Mouse (Mus musculus) limb, embryonic 15.5 days (tissue): ENCODE measurements at regions not wholly inside any gene's neighbourhood (a gene's known extent, or its start where the extent isn't known, plus 50 kb on each side); places are given as distances from the start of the nearest gene placed in this dataset.
A peak's percentile ranks its signal among the peaks of the same experiment; 100 is the strongest.

Experiments
- ATAC-seq: fragments of 200-750 bp; cut with Nextera tagmentation; 2 replicates; pipeline ENCODE4 v1.8.0; 2017; ENCODE audit warnings: low read depth, moderate TSS enrichment; ENCODE audit not compliant: insufficient number of reproducible peaks, low FRiP score, low TSS enrichment
- H3K27ac ChIP-seq: fragments of 300-500 bp; sonication (generic); 2 replicates; pipeline ENCODE4 v1.5.1; 2015; ENCODE audit warnings: moderate library complexity, mild to moderate bottlenecking, inconsistent platforms
- H3K27me3 ChIP-seq: fragments of 300-500 bp; sonication (generic); 2 replicates; pipeline ENCODE4 v1.6.1; 2015; ENCODE audit warnings: inconsistent platforms
- H3K36me3 ChIP-seq: fragments of 300-500 bp; sonication (generic); 2 replicates; pipeline ENCODE4 v1.6.1; 2015; ENCODE audit warnings: inconsistent platforms
- H3K4me1 ChIP-seq: fragments of 300-500 bp; sonication (generic); 2 replicates; pipeline ENCODE4 v1.6.1; 2015; ENCODE audit warnings: inconsistent platforms
- H3K4me2 ChIP-seq: fragments of 300-500 bp; sonication (generic); 2 replicates; pipeline ENCODE4 v1.6.1; 2015; ENCODE audit warnings: mild to moderate bottlenecking, inconsistent platforms
- H3K4me3 ChIP-seq: fragments of 300-500 bp; sonication (generic); 2 replicates; pipeline ENCODE4 v1.5.1; 2015; ENCODE audit warnings: mild to moderate bottlenecking, inconsistent platforms
- H3K9ac ChIP-seq: fragments of 300-500 bp; sonication (generic); 2 replicates; pipeline ENCODE4 v1.6.1; 2015; ENCODE audit warnings: inconsistent platforms
- H3K9me3 ChIP-seq: fragments of 300-500 bp; sonication (generic); 2 replicates; pipeline ENCODE4 v1.6.1; 2016; ENCODE audit warnings: inconsistent platforms
- WGBS: fragments of 180-500 bp; shearing (Covaris S2); methylation state at CpG from one replicate; pipeline ENCODE4 v1.1.7; 2015; 5-methylcytosine and 5-hydroxymethylcytosine counted together

DNA sequence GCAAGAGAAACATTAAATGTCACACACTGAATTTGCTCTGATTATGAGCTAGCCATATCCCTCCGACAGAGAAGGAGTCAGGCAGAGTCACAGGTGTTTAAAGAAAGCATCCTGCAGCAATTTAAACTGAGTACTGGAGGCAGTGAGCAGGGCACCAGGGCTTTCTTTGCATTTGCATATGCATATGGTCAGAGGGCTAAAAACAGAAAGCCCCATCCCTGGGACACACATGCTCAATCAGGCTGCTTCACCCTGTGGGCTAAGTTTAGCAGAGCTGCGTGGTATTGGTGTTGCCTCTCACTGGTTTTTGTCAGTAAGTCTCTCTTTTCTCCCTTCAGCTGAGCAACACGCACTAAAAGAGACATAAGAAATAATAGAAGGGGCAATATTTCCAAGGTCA lies 289.9 kb upstream of the Rps6ka3 start:
- no peak for ATAC-seq
- Histone ChIP-seq H3K4me3 (no peak overlapping the region), H3K9me3 (no peaks in the 10 kb centered on the region), H3K27me3 (peaks cover 6% of the 10 kb centered on the region; the same call in 1 of the 2 replicates), H3K4me1 (peaks cover 4% of the 10 kb centered on the region; the same call in 1 of the 2 replicates), H3K27ac (no peak overlapping the region), H3K4me2 (no peak overlapping the region), H3K9ac (no peak overlapping the region), H3K36me3 (no peaks in the 10 kb centered on the region)
- WGBS, result 55% methylated on average over 3 of the region's 3 CpGs

DNA sequence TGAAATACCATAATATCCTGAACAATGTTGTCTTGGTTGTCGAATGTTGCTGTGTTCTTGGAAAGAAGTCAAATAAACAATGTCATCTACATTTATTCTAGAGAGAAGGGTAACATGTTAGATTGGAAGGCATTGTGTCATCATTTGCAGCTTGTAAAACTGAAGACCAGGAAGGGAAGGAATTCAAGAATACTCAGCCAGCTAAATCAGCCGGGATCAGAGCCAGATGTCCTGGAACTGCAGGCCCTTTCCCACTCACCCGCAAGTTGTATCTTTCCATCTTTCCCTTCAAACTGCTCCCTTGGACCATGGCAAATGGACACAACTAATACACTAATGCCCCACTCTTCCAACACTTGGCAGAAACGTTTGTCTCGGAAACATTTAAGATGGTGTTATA lies 288.7 kb upstream of the Rps6ka3 start:
- 44% methylated on average over 5 of the region's 5 CpGs for WGBS
- Histone ChIP-seq H3K27ac (no peak overlapping the region), H3K36me3 (no peaks in the 10 kb centered on the region), H3K9ac (no peak overlapping the region), H3K4me3 (no peak overlapping the region), H3K4me2 (peak overlapping the region; percentile 24; the same call in 1 of the 2 replicates), H3K9me3 (no peaks in the 10 kb centered on the region), H3K4me1 (peaks cover 4% of the 10 kb centered on the region; the same call in 1 of the 2 replicates), H3K27me3 (peaks cover 6% of the 10 kb centered on the region; the same call in 1 of the 2 replicates)
- ATAC-seq, result no peak

DNA sequence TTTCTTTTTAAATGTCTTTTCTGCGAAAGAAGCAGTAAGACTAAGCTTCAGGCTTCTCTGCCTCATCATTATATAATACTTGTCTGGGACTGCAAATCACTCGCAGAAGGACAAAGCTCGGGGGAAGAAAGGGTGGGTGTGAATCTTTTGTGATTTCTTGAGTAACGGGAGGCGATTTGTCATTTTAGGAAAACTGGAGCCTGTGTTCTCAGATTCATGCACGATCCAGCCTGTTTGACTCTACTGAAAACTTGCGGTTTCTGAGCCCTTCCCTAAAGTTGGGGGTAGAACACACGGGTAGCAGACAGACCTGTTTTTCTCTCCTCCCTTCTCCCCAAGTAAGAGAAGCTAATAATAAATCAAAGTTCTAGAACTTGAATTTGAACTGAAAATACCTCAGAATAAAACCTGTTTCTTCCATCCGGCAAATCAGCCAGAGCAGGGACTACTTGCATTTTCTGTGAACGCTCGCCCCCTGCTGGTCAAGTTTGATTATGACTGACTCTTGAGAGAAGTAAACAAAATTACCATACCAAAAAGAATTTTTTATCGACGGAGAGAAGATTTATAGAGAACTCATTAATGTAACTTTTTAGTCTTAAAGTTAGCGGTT lies 288.2 kb upstream of the Rps6ka3 start:
- H3K27ac ChIP-seq, result no peak overlapping the region

DNA sequence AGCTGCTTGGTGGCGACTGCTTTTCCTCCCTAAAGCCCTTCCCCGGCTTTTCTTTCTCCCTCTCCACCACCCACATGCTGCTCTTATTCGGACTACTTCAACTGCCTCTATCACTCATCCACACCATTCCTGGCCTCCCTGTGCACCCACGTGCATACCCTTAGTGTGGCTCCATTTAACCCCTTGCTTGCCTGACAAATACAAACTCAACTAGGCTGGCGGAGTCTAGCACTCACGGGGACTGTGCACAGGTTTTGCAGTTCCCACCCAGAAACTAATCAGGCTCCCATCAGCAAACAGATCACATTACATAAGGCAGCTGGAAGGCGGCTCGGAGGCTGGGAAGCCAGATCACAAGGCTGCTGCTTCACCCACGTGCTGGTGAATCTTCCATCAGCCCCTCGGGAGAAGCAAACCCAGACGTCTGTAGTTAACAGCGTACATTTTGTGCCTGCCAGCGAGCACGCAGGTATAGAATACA lies 287.0 kb upstream of the Rps6ka3 start:
- Histone ChIP-seq H3K9me3 (no peaks in the 10 kb centered on the region), H3K4me3 (no peak overlapping the region), H3K4me2 (peak overlapping the region; percentile 24; the same call in 1 of the 2 replicates), H3K4me1 (peaks cover 4% of the 10 kb centered on the region; the same call in 1 of the 2 replicates), H3K9ac (no peak overlapping the region), H3K27ac (no peak overlapping the region), H3K36me3 (no peaks in the 10 kb centered on the region), H3K27me3 (peaks cover 6% of the 10 kb centered on the region; the same call in 1 of the 2 replicates)
- ATAC-seq, result no peak
- WGBS, result 19% methylated on average over 14 of the region's 14 CpGs

More for the DNA sequence above, 288.2 kb upstream of the Rps6ka3 start:
- H3K27me3 ChIP-seq, result peaks cover 6% of the 10 kb centered on the region; the same call in 1 of the 2 replicates
- peak overlapping the region; percentile 24; the same call in 1 of the 2 replicates for H3K4me2 ChIP-seq
- H3K9ac ChIP-seq, result no peak overlapping the region
- H3K36me3 ChIP-seq, result no peaks in the 10 kb centered on the region
- 30% methylated on average over 14 of the region's 14 CpGs for whole genome bisulfite sequencing
- no peak overlapping the region for H3K4me3 ChIP-seq
- no peaks in the 10 kb centered on the region for H3K9me3 ChIP-seq
- no peak for ATAC-seq
- peaks cover 4% of the 10 kb centered on the region; the same call in 1 of the 2 replicates for H3K4me1 ChIP-seq

DNA sequence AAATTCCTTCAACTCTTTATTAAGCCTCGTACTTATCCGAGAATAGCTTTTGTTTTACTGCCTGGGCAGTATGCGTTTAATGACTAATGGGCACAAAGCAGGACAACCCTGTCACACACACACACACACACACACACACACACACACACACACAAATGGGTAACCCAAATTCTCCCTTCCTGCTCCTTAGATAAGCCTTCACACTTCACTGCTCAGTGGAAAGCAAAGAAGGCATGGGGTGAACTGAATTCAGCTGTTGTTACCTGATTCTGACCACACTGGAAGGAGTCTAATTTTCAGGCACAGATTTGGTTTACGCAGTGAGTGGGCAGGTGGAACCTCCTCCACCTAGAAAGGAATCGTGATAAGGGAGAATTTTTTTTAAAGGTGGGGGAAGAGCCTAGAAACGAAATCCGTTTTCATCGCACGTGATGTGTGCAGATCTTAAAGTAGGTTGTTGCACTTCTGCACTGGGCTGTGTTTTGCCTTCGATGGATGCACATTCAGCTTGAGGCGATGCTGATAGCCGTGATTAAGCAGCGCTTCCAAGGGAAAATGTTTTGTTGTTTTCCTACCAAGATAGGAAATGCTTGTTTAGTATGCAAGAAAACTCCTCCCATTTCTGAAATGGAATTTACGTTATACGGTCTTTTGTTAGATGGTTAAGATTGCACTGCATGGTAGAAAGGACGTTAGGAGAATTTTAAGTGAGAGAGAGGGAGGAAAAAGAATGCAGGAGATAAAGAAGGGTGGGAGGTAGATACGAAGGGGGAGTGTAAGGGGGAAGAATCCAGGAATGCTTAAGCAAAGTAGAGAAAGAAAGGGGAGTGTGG lies 286.2 kb upstream of the Rps6ka3 start:
- H3K36me3 ChIP-seq, result no peaks in the 10 kb centered on the region
- peaks cover 6% of the 10 kb centered on the region; the same call in 1 of the 2 replicates for H3K27me3 ChIP-seq
- 42% methylated on average over 17 of the region's 17 CpGs for WGBS
- H3K4me3 ChIP-seq, result no peak overlapping the region
- no peaks in the 10 kb centered on the region for H3K9me3 ChIP-seq
- peaks cover 4% of the 10 kb centered on the region; the same call in 1 of the 2 replicates for H3K4me1 ChIP-seq
- H3K27ac ChIP-seq, result no peak overlapping the region
- H3K9ac ChIP-seq, result no peak overlapping the region
- H3K4me2 ChIP-seq, result 0 out of 2 replicates have a peak overlapping the region, but pooled peaks have one; percentile 24
- no peak for ATAC-seq

DNA sequence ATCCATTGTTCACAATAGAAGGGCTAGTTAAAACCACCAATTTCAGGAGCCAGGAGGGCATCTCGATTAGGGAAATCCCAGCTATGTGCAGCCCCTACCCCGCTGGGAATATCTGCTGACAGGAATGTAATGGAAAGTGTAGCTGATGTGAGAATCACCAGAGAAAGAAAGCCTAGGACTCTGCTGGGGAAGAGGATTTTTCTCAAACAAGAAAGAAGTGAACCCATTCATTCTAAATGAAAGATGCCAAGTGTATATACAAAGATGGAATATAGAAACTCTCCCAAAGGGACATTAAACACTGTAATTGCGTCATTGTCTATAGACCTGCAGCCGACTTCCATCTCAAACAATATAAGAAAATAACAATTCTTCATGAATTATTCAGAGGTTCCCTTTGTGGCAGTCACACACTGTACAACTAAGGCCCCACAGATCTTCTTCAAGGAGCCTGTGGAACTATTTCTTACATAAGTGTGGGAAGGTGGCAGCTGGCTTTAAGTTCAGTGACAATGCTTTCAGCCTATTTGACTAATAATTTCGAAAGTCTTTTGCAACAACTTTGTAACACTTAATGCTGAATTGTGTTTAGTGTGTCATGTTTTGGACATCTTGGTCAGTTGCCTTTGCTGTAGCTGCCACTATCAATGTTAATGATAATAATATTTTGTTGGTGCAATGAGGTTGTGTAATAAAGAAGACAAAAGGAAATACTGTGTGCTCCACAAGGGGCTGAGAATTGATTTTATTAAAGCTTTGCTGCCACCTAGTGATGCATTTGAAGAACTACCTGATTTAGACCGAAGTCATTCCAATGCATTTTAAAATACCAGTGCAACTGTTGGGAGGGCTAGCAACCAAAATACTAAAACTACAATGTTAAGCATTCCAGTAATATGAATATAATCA lies 285.4 kb upstream of the Rps6ka3 start:
- no peak overlapping the region for H3K9ac ChIP-seq
- H3K27me3 ChIP-seq, result peaks cover 6% of the 10 kb centered on the region; the same call in 1 of the 2 replicates
- WGBS, result 45% methylated on average over 6 of the region's 6 CpGs
- H3K27ac ChIP-seq, result no peak overlapping the region
- H3K4me1 ChIP-seq, result peaks cover 4% of the 10 kb centered on the region; the same call in 1 of the 2 replicates
- H3K9me3 ChIP-seq, result no peaks in the 10 kb centered on the region
- no peak for ATAC-seq
- H3K36me3 ChIP-seq, result no peaks in the 10 kb centered on the region
- no peak overlapping the region for H3K4me2 ChIP-seq
- no peak overlapping the region for H3K4me3 ChIP-seq

DNA sequence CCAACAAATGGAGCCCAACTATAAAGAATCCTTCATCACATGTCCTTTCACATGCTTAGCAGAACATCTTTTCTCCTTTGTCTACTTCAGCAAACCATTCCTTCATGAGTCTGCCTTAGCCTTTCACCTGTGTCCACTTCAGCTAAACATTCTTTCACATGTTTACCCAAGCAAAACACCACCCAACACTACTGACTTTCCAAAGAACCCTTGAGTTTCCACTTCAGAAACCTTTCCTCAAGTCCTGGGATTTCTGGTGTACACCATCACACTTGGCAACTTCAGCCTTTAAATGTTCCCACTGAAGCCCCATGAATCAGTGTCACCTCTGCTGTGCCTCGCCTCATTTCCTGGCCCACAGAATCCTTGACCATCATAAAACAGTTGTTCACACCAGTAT lies 278.2 kb upstream of the Rps6ka3 start:
- Histone ChIP-seq H3K27me3 (no peaks in the 10 kb centered on the region), H3K9me3 (no peaks in the 10 kb centered on the region), H3K36me3 (no peaks in the 10 kb centered on the region), H3K4me2 (no peak overlapping the region), H3K4me1 (no peaks in the 10 kb centered on the region), H3K27ac (no peak overlapping the region), H3K9ac (no peak overlapping the region), H3K4me3 (no peak overlapping the region)
- no peak for ATAC-seq
- 76% methylated on average over 1 of the region's 1 CpGs for WGBS

DNA sequence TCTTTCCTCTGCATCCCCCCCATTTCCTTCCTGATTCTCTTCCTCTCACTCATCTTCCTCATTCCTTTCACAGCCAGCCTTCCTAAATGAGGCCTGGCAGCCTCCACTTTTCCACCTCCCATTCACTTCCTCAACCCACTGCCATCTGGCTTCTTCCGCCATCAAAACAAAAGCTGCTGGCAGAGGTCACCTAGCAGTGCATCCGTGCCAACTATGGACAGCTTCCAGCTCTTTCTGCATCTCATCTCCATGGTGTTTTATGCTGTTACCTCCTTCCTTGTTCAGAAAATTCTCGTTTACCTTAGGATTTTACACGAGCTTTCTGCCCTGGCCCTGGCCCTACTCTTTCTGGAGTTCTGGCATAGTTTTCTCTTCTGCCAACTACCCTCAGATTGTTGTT lies 262.9 kb upstream of the Rps6ka3 start:
- H3K4me3 ChIP-seq, result no peak overlapping the region
- no peak overlapping the region for H3K9ac ChIP-seq
- no peaks in the 10 kb centered on the region for H3K27me3 ChIP-seq
- H3K27ac ChIP-seq, result no peak overlapping the region
- H3K9me3 ChIP-seq, result no peaks in the 10 kb centered on the region
- 65% methylated on average over 4 of the region's 4 CpGs for WGBS
- no peak overlapping the region for H3K4me2 ChIP-seq
- ATAC-seq, result no peak
- no peaks in the 10 kb centered on the region for H3K36me3 ChIP-seq
- no peaks in the 10 kb centered on the region for H3K4me1 ChIP-seq

DNA sequence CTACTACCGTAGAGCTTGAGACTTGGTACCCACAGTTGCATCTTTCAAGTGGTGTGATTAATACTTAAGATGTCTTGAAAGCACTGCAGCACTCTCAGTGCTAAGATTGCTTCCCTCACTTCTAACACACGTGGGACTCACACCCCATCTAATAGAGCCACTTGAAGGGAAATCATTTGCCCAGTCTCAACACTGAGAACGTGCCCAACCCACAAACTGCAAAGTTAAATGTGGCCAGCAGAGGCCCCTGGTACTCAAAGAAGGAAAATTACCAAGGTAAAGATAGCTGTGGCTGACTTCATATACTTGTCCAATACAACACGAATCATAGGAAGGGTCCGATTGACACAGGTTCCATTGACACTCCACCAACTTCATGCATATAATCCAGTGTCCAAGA lies 238.4 kb upstream of the Rps6ka3 start:
- WGBS, result 61% methylated on average over 5 of the region's 5 CpGs
- H3K4me3 ChIP-seq, result no peak overlapping the region

DNA sequence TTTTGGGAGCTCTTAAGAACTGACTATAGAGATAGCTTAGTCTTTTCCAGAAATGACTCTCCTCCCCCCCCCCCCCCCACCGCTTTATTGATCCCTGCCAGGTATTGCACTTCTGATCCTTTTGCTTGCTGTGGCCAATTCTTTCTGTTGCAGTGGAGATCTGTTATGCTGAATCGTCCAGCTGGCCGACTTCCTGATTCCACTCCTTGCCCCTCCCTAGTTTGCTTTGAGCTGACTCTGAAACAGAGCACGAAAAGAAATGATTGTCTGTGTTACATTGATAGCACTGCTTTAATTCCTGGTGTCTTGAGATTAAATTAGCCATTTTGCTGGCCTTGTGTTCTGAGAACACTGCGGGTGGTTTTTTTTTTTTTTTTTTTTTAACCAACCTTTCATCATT lies 233.5 kb upstream of the Rps6ka3 start:
- no peak for ATAC-seq
- WGBS, result 53% methylated on average over 5 of the region's 5 CpGs
- no peak overlapping the region for H3K4me3 ChIP-seq

More for the DNA sequence above, 238.4 kb upstream of the Rps6ka3 start:
- Histone ChIP-seq H3K9me3 (no peaks in the 10 kb centered on the region), H3K27ac (no peak overlapping the region), H3K9ac (no peak overlapping the region), H3K27me3 (no peaks in the 10 kb centered on the region), H3K4me1 (no peaks in the 10 kb centered on the region), H3K36me3 (no peaks in the 10 kb centered on the region), H3K4me2 (no peak overlapping the region)
- ATAC-seq, result no peak

DNA sequence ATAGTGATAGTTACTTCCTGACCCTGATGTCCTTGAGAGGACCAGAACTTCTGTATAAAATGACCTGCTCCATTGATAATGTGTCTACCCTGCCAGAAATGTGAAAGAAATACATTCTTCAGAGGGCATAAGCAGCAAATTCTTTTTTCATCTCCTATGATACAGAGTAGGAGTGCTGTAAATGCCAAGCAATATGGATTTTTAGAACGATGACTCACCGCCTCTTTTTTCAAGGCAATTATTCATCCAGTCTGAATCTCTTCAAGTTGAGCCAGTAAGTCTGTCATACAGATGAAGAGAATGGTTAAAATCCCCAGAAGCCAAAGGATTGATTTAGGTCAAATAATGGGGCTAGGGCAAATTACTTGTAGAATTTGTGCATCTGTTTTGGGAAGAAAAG lies 225.4 kb upstream of the Rps6ka3 start:
- Histone ChIP-seq H3K4me2 (no peak overlapping the region), H3K9me3 (no peaks in the 10 kb centered on the region), H3K4me1 (no peaks in the 10 kb centered on the region), H3K9ac (no peak overlapping the region), H3K27ac (no peak overlapping the region), H3K27me3 (no peaks in the 10 kb centered on the region), H3K36me3 (no peaks in the 10 kb centered on the region), H3K4me3 (no peak overlapping the region)
- 71% methylated on average over 2 of the region's 2 CpGs for WGBS
- ATAC-seq, result no peak

More for the DNA sequence above, 233.5 kb upstream of the Rps6ka3 start:
- Histone ChIP-seq H3K27me3 (no peaks in the 10 kb centered on the region), H3K27ac (no peak overlapping the region), H3K36me3 (no peaks in the 10 kb centered on the region), H3K4me2 (no peak overlapping the region), H3K9ac (no peak overlapping the region), H3K9me3 (no peaks in the 10 kb centered on the region), H3K4me1 (no peaks in the 10 kb centered on the region)
